Mouse (Mus musculus): ENCODE measurements around the gene Exoc3l4. TPM values are rescaled to one million over a fixed set of nuclear protein-coding genes. Genes with fewer than 3 reads are reported as not detected.
A peak's percentile ranks its signal among the peaks of the same experiment; 100 is the strongest.

Gene Exoc3l4
- not detected in 2 replicates for total RNA-seq (2014; fragmentation: Nextera tagmentation)
- total RNA-seq (2017): 0.27 TPM in 1 of 2 replicates, not detected in the other
- polyA plus RNA-seq (2012): not detected in 2 replicates

DNA sequence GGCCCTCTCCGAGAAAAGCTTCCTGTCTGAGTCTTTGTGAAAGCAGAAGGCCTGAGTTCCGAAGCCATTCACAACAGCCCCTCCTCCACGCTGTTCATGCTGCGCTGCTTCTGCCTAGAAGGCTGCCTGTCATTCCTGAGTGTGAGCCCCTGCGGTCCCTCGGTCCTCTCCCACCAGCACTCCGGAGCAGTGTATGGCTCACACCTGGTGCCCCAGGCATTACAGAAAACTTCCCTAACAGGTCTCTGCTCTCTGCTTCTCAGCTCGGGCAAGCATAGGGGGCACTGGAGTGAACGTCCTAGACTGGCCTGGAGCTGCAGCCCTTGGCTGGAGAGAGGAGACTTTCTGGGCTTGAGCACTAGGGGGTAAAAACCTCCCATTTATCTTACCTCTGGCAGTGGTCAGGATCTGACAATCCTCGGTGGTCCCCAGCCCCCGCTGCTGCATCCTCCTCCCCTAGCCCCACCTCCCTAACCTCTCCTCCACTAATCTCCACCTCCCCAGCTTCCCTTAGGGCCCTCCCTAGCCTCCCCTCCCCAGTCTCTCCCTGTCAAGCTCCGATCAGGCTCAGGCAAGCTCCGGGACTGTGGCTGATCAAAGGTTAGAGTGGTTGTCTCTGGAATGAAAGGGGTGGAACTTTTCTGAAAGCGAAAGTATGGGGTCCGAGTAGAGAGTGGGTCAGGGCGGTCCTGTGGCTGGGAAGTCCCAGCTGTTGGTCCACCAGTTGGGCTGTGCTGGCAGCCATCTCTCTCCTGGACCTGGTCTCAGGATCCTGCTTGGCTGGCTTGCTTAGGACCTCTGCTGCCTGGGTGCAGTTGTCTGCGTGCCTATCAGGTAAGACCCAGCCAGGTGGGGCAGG is at the start of gene Exoc3l4:
TSS of gene Exoc3l4 (plus strand) at position 97 of the 859 bp plus-strand sequence.
- DNase-seq (ENCODE audit: low spot score) (no peak), ATAC-seq (ENCODE audit: extremely low read depth, insufficient number of reproducible peaks, low FRiP score, poor library complexity, severe bottlenecking) (no peak)
- TF ChIP-seq GATA1 (IDR thresholded peaks at IDR 0.05; ENCODE audit: borderline replicate concordance, low read length): no peak
- no peak for TF ChIP-seq TAL1 (conservative IDR thresholded peaks at IDR 0.05; ENCODE audit: low read depth, low read length)
- TF ChIP-seq GATA2 (IDR thresholded peaks at IDR 0.05; ENCODE audit: borderline replicate concordance, low read depth, low read length): no peak
- no peak for TF ChIP-seq CTCF (IDR thresholded peaks at IDR 0.05; ENCODE audit: low read depth, low read length)
- TF ChIP-seq POLR2AphosphoS5 (IDR thresholded peaks at IDR 0.05; ENCODE audit: insufficient replicate concordance, low read depth, low read length): no peak
- peaks cover 24% of the 10 kb centered on the region for H3K4me1 ChIP-seq (ENCODE audit: insufficient read depth, low read depth, low read length)
- no peaks in the 10 kb centered on the region for H3K9me3 ChIP-seq (replicated peaks)
- peaks cover 68% of the 10 kb centered on the region for H3K27me3 ChIP-seq (ENCODE audit: insufficient read depth, low read length)
- H3K4me3 ChIP-seq (ENCODE audit: low read depth, low read length): peak within 1 kb of the TSS; percentile 23; the same call in 1 of the 2 replicates
- H3K36me3 ChIP-seq (replicated peaks): no peaks in the 10 kb centered on the region

DNA sequence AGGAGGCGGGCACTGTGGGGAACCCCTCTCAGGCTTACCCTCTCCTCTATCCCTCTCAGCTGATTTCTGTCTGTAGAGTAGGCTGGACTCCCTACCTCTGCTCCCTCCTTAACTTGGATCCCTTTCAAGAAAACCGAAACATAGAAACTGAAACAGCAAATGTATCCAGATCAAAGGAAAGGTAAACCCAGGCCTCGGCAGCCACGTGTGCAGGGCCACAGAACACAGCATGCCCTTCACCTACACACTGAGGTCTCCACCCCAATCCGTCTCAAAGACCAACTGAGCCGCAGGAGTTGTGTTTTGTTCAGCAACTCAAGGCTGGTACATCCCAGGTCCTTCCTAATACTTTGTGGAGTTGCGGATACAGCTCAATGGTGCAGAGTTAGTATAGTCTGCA is 49.8 kb upstream of the Exoc3l4 start:
- Histone ChIP-seq H3K9me3 (replicated peaks) (no peaks in the 10 kb centered on the region), H3K4me3 (ENCODE audit: low read depth, low read length) (no peak overlapping the region), H3K4me1 (ENCODE audit: insufficient read depth, low read depth, low read length) (peaks cover 2% of the 10 kb centered on the region; the same call in 1 of the 2 replicates), H3K36me3 (replicated peaks) (no peaks in the 10 kb centered on the region), H3K27me3 (ENCODE audit: insufficient read depth, low read length) (peaks cover 26% of the 10 kb centered on the region)
- no peak for ATAC-seq (ENCODE audit: extremely low read depth, insufficient number of reproducible peaks, low FRiP score, poor library complexity, severe bottlenecking)
- TF ChIP-seq GATA1 (IDR thresholded peaks at IDR 0.05; ENCODE audit: borderline replicate concordance, low read length) (no peak), GATA2 (IDR thresholded peaks at IDR 0.05; ENCODE audit: borderline replicate concordance, low read depth, low read length) (no peak)
- no peak for DNase-seq (ENCODE audit: low spot score)

DNA sequence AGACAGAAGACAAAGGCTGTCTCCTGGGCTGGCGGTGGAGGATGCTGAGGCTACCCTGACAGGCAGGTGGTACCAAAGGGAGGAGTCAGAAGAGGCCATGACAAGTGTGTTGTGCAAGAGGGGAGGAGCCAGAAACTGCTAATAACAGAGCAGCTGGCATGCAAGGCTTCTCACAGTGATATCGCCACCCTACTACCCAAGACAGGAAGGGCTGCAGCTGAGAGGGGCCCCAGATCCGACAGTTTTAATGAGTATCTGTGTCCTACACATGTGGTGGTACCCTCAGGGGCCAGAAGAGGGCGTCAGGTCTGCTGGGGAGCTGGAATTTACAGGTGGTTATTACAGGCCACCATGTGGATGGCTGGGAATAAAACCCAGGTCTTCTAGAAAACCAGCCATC is 46.6 kb upstream of the Exoc3l4 start:
- TF ChIP-seq GATA1 (IDR thresholded peaks at IDR 0.05; ENCODE audit: borderline replicate concordance, low read length): no peak
- H3K9me3 ChIP-seq (replicated peaks): no peaks in the 10 kb centered on the region
- H3K36me3 ChIP-seq (replicated peaks): no peaks in the 10 kb centered on the region
- H3K4me1 ChIP-seq (ENCODE audit: insufficient read depth, low read depth, low read length): peaks cover 2% of the 10 kb centered on the region; the same call in 1 of the 2 replicates
- H3K27me3 ChIP-seq (ENCODE audit: insufficient read depth, low read length): peaks cover 21% of the 10 kb centered on the region
- DNase-seq (ENCODE audit: low spot score): no peak
- ATAC-seq (ENCODE audit: extremely low read depth, insufficient number of reproducible peaks, low FRiP score, poor library complexity, severe bottlenecking): no peak
- H3K4me3 ChIP-seq (ENCODE audit: low read depth, low read length): no peak overlapping the region

DNA sequence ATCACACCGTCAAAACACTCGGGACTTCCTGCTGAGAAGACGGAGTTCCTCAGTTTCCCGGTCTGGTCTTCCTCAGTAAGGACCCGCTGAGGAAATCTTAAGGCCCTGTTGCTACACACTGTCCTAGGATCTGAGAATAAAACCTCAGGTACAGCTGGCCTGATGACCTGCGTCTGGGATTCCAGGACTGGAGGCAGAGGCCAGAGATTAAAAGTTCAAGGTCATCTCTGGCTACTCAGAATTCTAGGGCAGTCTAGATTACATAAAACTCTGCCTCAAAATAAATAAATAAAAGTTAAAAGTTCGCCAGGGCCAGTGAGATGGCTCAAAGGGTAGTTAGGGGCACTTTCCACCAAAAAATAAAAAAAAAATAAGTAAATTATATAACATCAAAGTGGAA is 44.9 kb upstream of the Exoc3l4 start:
- peaks cover 2% of the 10 kb centered on the region; the same call in 1 of the 2 replicates for H3K4me1 ChIP-seq (ENCODE audit: insufficient read depth, low read depth, low read length)

DNA sequence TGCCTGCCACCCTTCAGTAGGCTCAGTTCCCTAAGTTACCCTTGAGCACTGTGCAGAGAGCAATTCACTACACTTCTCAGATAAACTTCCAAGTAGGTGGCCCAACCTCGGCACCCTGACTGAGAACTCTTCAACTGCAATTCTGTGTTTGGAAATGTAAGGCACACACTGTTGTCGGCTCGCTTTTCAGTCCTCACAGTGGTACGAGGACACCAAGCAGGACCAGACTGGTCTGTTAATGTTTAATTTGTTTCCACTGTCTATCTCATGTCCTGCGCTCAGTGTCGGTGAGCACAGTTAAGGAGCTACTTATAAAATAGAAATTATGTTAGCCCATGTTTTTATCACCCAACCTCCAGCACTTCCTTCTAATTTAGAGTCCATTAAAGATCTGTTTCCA is 43.4 kb upstream of the Exoc3l4 start:
- DNase-seq (ENCODE audit: low spot score) (no peak), ATAC-seq (ENCODE audit: extremely low read depth, insufficient number of reproducible peaks, low FRiP score, poor library complexity, severe bottlenecking) (no peak)
- H3K36me3 ChIP-seq (replicated peaks): no peaks in the 10 kb centered on the region
- peaks cover 18% of the 10 kb centered on the region for H3K9me3 ChIP-seq (replicated peaks)
- no peak for TF ChIP-seq CTCF (IDR thresholded peaks at IDR 0.05; ENCODE audit: low read depth, low read length)
- TF ChIP-seq GATA2 (IDR thresholded peaks at IDR 0.05; ENCODE audit: borderline replicate concordance, low read depth, low read length): no peak
- no peak for TF ChIP-seq GATA1 (IDR thresholded peaks at IDR 0.05; ENCODE audit: borderline replicate concordance, low read length)
- TF ChIP-seq TAL1 (conservative IDR thresholded peaks at IDR 0.05; ENCODE audit: low read depth, low read length): no peak
- no peak for TF ChIP-seq POLR2AphosphoS5 (IDR thresholded peaks at IDR 0.05; ENCODE audit: insufficient replicate concordance, low read depth, low read length)
- H3K27me3 ChIP-seq (ENCODE audit: insufficient read depth, low read length): peaks cover 16% of the 10 kb centered on the region
- H3K4me1 ChIP-seq (ENCODE audit: insufficient read depth, low read depth, low read length): no peaks in the 10 kb centered on the region
- no peak overlapping the region for H3K4me3 ChIP-seq (ENCODE audit: low read depth, low read length)

More for the DNA sequence above, 44.9 kb upstream of the Exoc3l4 start:
- no peak for DNase-seq (ENCODE audit: low spot score)
- Histone ChIP-seq H3K4me3 (ENCODE audit: low read depth, low read length) (no peak overlapping the region), H3K27me3 (ENCODE audit: insufficient read depth, low read length) (peaks cover 20% of the 10 kb centered on the region), H3K36me3 (replicated peaks) (no peaks in the 10 kb centered on the region), H3K9me3 (replicated peaks) (peaks cover 4% of the 10 kb centered on the region)
- no peak for ATAC-seq (ENCODE audit: extremely low read depth, insufficient number of reproducible peaks, low FRiP score, poor library complexity, severe bottlenecking)
- TF ChIP-seq CTCF (IDR thresholded peaks at IDR 0.05; ENCODE audit: low read depth, low read length) (no peak), GATA1 (IDR thresholded peaks at IDR 0.05; ENCODE audit: borderline replicate concordance, low read length) (no peak), POLR2AphosphoS5 (IDR thresholded peaks at IDR 0.05; ENCODE audit: insufficient replicate concordance, low read depth, low read length) (no peak), GATA2 (IDR thresholded peaks at IDR 0.05; ENCODE audit: borderline replicate concordance, low read depth, low read length) (no peak), TAL1 (conservative IDR thresholded peaks at IDR 0.05; ENCODE audit: low read depth, low read length) (no peak)

DNA sequence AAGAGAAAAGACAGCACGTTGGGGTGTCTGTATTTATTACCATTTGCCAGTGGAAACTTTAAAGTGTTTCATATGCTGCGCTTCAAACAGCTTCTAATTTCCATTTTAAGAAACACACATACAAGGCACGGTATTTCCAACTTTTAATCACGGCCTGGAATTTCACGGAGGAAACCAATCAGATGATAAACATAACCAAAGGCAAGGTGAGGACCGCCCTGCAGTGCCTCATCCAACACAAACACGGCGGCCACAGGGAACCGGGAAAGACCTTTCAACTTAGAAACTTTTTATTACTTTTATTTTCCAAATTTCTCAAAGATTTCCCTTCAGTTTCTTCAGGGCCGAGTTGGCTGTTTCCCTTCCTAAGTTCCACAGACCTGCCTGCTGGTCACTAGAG is 42.1 kb upstream of the Exoc3l4 start:
- ATAC-seq (ENCODE audit: extremely low read depth, insufficient number of reproducible peaks, low FRiP score, poor library complexity, severe bottlenecking): no peak
- no peak for TF ChIP-seq TAL1 (conservative IDR thresholded peaks at IDR 0.05; ENCODE audit: low read depth, low read length)
- no peak for TF ChIP-seq GATA2 (IDR thresholded peaks at IDR 0.05; ENCODE audit: borderline replicate concordance, low read depth, low read length)
- no peak for TF ChIP-seq POLR2AphosphoS5 (IDR thresholded peaks at IDR 0.05; ENCODE audit: insufficient replicate concordance, low read depth, low read length)
- TF ChIP-seq GATA1 (IDR thresholded peaks at IDR 0.05; ENCODE audit: borderline replicate concordance, low read length): no peak
- no peak for TF ChIP-seq CTCF (IDR thresholded peaks at IDR 0.05; ENCODE audit: low read depth, low read length)
- DNase-seq (ENCODE audit: low spot score): no peak
- Histone ChIP-seq H3K9me3 (replicated peaks) (peaks cover 18% of the 10 kb centered on the region), H3K36me3 (replicated peaks) (no peaks in the 10 kb centered on the region), H3K4me3 (ENCODE audit: low read depth, low read length) (no peak overlapping the region), H3K27me3 (ENCODE audit: insufficient read depth, low read length) (peaks cover 11% of the 10 kb centered on the region), H3K4me1 (ENCODE audit: insufficient read depth, low read depth, low read length) (no peaks in the 10 kb centered on the region)
